Mouse (Mus musculus) G1E (cell line): Measurements from ENCODE around the gene Sfxn5. TPM values are rescaled to one million over a fixed set of nuclear protein-coding genes. Genes with fewer than 3 reads are reported as not detected.
A peak's percentile ranks its signal among the peaks of the same experiment; 100 is the strongest.

Experiments used
- ATAC-seq: 2 replicates; pipeline ENCODE4 v1.8.0; 2016; ENCODE audit warnings: mild to moderate bottlenecking; ENCODE audit not compliant: insufficient number of reproducible peaks, poor library complexity, low FRiP score, severe bottlenecking; ENCODE audit errors: extremely low read depth
- DNase-seq: peaks from one replicate; pipeline ENCODE4 v3.0.0; 2012; ENCODE audit warnings: low spot score
- H3K27me3 ChIP-seq: 2 replicates; pipeline ENCODE4 v1.6.1; 2012; ENCODE audit warnings: mild to moderate bottlenecking, low read length, inconsistent platforms; ENCODE audit not compliant: insufficient read depth
- H3K36me3 ChIP-seq: replicated peaks from 2 replicates; pipeline ENCODE3; 2012; ENCODE audit warnings: mild to moderate bottlenecking, inconsistent platforms
- H3K4me1 ChIP-seq: 2 replicates; pipeline ENCODE4 v1.6.1; 2012; ENCODE audit warnings: low read depth, low read length, inconsistent platforms, mixed read lengths; ENCODE audit not compliant: insufficient read depth
- H3K4me3 ChIP-seq: 2 replicates; pipeline ENCODE4 v1.5.1; 2012; ENCODE audit warnings: low read depth, mild to moderate bottlenecking, inconsistent platforms, low read length, moderate library complexity, mixed read lengths
- H3K9me3 ChIP-seq: replicated peaks from 2 replicates; pipeline ENCODE4 v1.6.1; 2012; ENCODE audit warnings: inconsistent platforms
- CTCF ChIP-seq: IDR thresholded peaks from 2 replicates; pipeline ENCODE4 v1.5.1; 2012; ENCODE audit warnings: low read depth, low read length, inconsistent platforms, mixed read lengths
- GATA1 ChIP-seq: IDR thresholded peaks from 2 replicates; pipeline ENCODE4 v1.6.1; 2012; ENCODE audit warnings: borderline replicate concordance, low read length, inconsistent platforms, mixed read lengths
- GATA2 ChIP-seq: IDR thresholded peaks from 2 replicates; pipeline ENCODE4 v1.6.1; 2012; ENCODE audit warnings: low read depth, low read length, inconsistent platforms, borderline replicate concordance
- POLR2AphosphoS5 ChIP-seq: IDR thresholded peaks from 2 replicates; pipeline ENCODE4 v1.6.1; 2012; ENCODE audit warnings: low read depth, low read length, inconsistent platforms; ENCODE audit not compliant: insufficient replicate concordance
- TAL1 ChIP-seq: conservative IDR thresholded peaks from 2 replicates; pipeline ENCODE4 v1.6.1; 2012; ENCODE audit warnings: low read depth, low read length, inconsistent platforms, mixed read lengths
- polyA plus RNA-seq: library from polyadenylated mRNA; stranded (reverse); fragments of >175 nt; gene quantifications from 2 replicates; pipeline ENCODE4 v1.2.3, GENCODE M21; 2012
- total RNA-seq, 2 experiments: library from RNA; stranded (forward) in 1 of 2; stranded (reverse) in 1 of 2; fragments of 200-1000 nt in 1 of 2; fragments of >200 nt in 1 of 2; fragmentation: Nextera tagmentation in 1 of 2; gene quantifications; 2 replicates each; pipeline ENCODE4 v1.2.3; 2014 to 2017

The Sfxn5 gene
- total and polyA plus RNA-seq, 3 experiments: 0.04 to 0.38 TPM; not detected in 1

GRCm38 (mm10) chr6:85377876-85378275 lies 44.7 kb upstream of the Sfxn5 start:
- no peaks in the 10 kb centered on the region for H3K36me3 ChIP-seq
- no peaks in the 10 kb centered on the region for H3K9me3 ChIP-seq
- no peak for TF ChIP-seq GATA1
- H3K27me3 ChIP-seq: peaks cover 11% of the 10 kb centered on the region
- no peak for ATAC-seq
- DNase-seq: no peak
- no peak overlapping the region for H3K4me3 ChIP-seq
- peaks cover 15% of the 10 kb centered on the region for H3K4me1 ChIP-seq

- DNase-seq (no peak), ATAC-seq (no peak)
Measured at GRCm38 (mm10) chr6:85377066-85377734, 44.0 kb upstream of the Sfxn5 start.

DNA sequence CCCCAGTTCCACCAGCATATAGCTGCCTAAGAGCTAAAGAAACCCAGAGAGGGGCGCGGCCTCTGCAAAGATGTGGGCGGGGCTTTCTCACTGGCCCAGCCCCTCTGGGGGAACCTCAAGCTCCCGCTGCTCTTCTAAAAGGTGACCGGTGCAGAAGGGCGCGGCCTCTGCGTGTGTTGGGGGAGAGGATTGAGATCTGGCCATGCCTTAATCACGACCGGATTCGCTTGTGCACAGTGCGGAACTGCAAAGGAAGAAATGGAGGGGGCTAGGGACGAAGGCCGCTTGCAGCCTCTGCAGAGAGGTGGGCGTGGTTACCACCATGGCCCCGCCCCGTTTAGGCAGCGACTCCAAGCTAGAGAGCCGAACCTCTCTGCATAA lies 41.5 kb upstream of the Sfxn5 start:
- peak overlapping the region; percentile 65; the same call in 1 of the 2 replicates for H3K4me3 ChIP-seq
- DNase-seq: no peak
- H3K27me3 ChIP-seq: peaks cover 10% of the 10 kb centered on the region
- H3K4me1 ChIP-seq: peaks cover 11% of the 10 kb centered on the region
- no peaks in the 10 kb centered on the region for H3K36me3 ChIP-seq
- no peaks in the 10 kb centered on the region for H3K9me3 ChIP-seq
- TF ChIP-seq POLR2AphosphoS5 (no peak), GATA2 (no peak), GATA1 (no peak), CTCF (no peak), TAL1 (no peak)
- peak; percentile 73 for ATAC-seq

More at GRCm38 (mm10) chr6:85377066-85377734, 44.0 kb upstream of the Sfxn5 start:
- Histone ChIP-seq H3K4me1 (peaks cover 15% of the 10 kb centered on the region), H3K27me3 (peaks cover 10% of the 10 kb centered on the region), H3K36me3 (no peaks in the 10 kb centered on the region), H3K9me3 (no peaks in the 10 kb centered on the region), H3K4me3 (no peak overlapping the region)
- no peak for TF ChIP-seq GATA2
- no peak for TF ChIP-seq GATA1
- TF ChIP-seq POLR2AphosphoS5: no peak
- no peak for TF ChIP-seq TAL1
- no peak for TF ChIP-seq CTCF

DNA sequence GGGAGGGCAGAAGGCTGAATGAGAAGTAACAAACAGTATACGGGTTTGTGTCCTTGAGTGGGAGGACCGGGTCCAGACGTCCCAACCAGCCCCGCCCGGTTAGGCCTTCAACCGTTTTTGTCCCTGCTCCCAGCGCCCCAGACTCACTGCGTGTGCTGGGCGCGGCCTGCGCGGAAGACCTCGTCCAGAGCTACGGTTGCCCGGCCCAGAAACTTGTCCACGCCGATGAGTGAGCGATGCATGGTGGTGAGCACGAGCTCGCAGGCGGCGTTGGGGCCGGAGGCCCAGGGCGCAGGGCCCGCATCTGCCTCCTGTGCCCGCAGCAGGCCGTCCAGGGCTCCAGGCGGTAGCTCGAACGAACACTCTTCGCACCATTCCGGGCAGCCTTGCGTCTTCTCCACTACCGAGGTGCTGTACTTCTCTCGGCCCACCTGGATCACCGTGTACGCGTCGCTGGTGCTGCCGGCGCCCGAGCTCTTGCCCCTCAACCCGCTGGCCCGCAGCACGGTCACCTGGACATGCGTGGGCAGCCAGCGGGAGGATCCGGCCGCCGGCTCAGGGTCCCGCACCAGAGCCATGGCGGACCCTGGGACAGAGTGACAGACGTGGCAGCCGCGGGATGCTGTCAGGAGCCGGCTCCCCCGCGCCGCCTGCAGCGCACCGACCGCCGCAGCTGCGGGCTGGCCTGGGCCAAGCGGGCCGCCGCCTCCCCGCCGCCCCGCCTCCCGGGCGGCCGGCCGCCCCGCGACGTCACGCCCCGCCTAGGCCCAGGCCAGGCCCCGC lies 40.9 kb upstream of the Sfxn5 start, which contains the start of gene Rab11fip5:
Gene Rab11fip5, minus strand, starts transcription at position 684 of the 783 bp plus-strand sequence.
- H3K4me3 ChIP-seq: peak within 1 kb of the TSS; percentile 65; the same call in 1 of the 2 replicates
- peaks cover 13% of the 10 kb centered on the region for H3K27me3 ChIP-seq
- DNase-seq (peak; percentile 71), ATAC-seq (no peak)
- TF ChIP-seq POLR2AphosphoS5 (no peak), TAL1 (no peak), GATA1 (no peak), CTCF (no peak), GATA2 (no peak)
- H3K4me1 ChIP-seq: peaks cover 11% of the 10 kb centered on the region
- H3K9me3 ChIP-seq: no peaks in the 10 kb centered on the region
- H3K36me3 ChIP-seq: no peaks in the 10 kb centered on the region

GRCm38 (mm10) chr6:85373066-85373860 lies 40.0 kb upstream of the Sfxn5 start:
- Histone ChIP-seq H3K4me3 (no peak overlapping the region), H3K36me3 (no peaks in the 10 kb centered on the region), H3K27me3 (peaks cover 13% of the 10 kb centered on the region), H3K4me1 (peaks cover 11% of the 10 kb centered on the region), H3K9me3 (no peaks in the 10 kb centered on the region)
- ATAC-seq (no peak), DNase-seq (no peak)
- TF ChIP-seq POLR2AphosphoS5: no peak

DNA sequence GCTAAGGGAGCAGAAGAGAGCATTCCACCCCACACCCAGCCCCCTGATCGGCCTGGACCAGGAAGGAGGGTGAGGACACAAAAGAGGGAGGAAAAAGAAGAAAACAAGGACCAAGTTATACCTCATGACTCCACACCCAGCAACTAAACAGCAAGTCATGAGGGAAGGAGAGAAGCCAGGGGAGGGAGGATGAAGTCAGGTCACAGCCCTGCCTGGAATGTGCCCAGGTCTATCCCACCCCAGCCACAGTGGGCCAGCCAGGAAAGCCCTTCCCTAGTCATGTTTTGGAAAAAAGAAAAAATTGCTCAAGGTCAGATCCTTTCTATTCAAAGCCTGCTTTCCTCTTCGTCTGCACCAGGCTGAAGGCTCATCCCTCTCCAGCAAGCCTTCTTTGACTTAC lies 39.3 kb upstream of the Sfxn5 start:
- ATAC-seq (no peak), DNase-seq (no peak)
- peaks cover 13% of the 10 kb centered on the region for H3K27me3 ChIP-seq
- H3K4me3 ChIP-seq: no peak overlapping the region
- H3K4me1 ChIP-seq: peaks cover 11% of the 10 kb centered on the region
- TF ChIP-seq GATA2: no peak
- no peak for TF ChIP-seq GATA1
- TF ChIP-seq TAL1: no peak
- no peak for TF ChIP-seq POLR2AphosphoS5
- TF ChIP-seq CTCF: no peak
- H3K9me3 ChIP-seq: no peaks in the 10 kb centered on the region
- no peaks in the 10 kb centered on the region for H3K36me3 ChIP-seq
